Mouse (Mus musculus): ENCODE measurements around the gene Noxa1.

The Noxa1 gene

GRCm38 (mm10) chr2:25050921-25051320 is 44.0 kb downstream of the Noxa1 start:
- no peak for DNase-seq (ENCODE audit: extremely low spot score, low spot score)

GRCm38 (mm10) chr2:25040089-25040488 is 54.9 kb downstream of the Noxa1 start:
- no peak for DNase-seq (ENCODE audit: extremely low spot score, low spot score)
